Mouse (Mus musculus): ENCODE measurements around the gene Myo10. TPM values are rescaled to one million over a fixed set of nuclear protein-coding genes. Genes with fewer than 3 reads are reported as not detected.

Myo10 gene
- total and polyA plus RNA-seq, 2 experiments: 15.7 to 21.5 TPM

DNA sequence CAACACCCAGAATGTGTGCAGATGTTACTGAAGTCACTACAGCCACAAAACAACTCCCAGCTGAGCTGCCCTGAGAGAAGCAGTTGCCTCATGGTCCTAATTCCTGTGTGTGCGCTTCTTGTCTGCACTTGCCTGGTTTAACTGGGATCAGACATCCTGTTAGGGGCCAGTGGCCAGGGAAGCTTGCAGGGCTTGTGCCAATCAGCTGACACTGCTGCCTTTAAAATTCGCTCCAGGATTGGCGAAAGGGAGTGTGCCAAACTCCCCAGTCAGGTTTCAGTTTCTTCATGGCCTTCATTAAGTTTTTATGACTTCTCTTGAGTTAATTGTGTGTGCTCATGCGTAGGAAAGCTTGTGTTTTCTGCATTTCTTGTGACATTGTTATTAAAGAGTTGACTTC is 3.1 kb downstream of the Myo10 start:
- Histone ChIP-seq H3K9ac (ENCODE audit: low read depth, low read length) (peak overlapping the region; percentile 65), H3K27ac (replicated peaks; ENCODE audit: insufficient read depth, low read depth, low read length) (peak overlapping the region; percentile 65), H3K4me1 (ENCODE audit: control insufficient read depth, insufficient read depth, low read length) (peaks cover 19% of the 10 kb centered on the region), H3K36me3 (ENCODE audit: control insufficient read depth, insufficient read depth, low read length) (no peaks in the 10 kb centered on the region), H3K27me3 (ENCODE audit: control insufficient read depth, insufficient read depth, low read length) (no peaks in the 10 kb centered on the region), H3K79me2 (ENCODE audit: control insufficient read depth, insufficient read depth, low read length) (peaks cover 41% of the 10 kb centered on the region), H3K4me3 (ENCODE audit: insufficient read depth, low read depth, low read length) (no peak overlapping the region)
- TF ChIP-seq POLR2A (IDR thresholded peaks at IDR 0.05; ENCODE audit: extremely low read depth, insufficient read depth, low read length) (no peak), CTCF (IDR thresholded peaks at IDR 0.05; ENCODE audit: low read depth, low read length) (no peak)
- 21% methylated on average over 4 of the region's 4 CpGs for WGBS
- peak; percentile 72 for DNase-seq (ENCODE audit: extremely low read depth, low read depth, low spot score)

DNA sequence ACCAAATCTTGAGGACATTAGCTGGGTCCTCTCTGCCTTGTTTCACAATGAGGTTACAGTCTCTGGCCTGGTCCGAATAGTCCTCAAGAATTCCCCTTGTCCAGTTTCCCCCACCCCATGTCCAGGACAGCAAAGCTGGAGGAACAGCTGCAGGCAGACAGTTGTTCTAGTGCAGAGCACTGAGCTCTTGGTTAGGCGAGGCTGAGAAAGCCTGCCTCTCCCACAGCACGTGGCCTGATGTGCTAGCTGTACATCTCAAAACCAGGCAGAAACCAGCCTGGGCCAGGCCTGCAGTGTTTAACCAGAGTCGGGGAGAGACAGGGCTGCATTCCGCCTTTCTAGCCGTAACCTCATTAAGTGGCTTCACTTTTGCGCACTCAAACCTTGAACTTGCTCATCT is 4.7 kb downstream of the Myo10 start:
- no peak overlapping the region for H3K9ac ChIP-seq (ENCODE audit: low read depth, low read length)
- no peak overlapping the region for H3K27ac ChIP-seq (replicated peaks; ENCODE audit: insufficient read depth, low read depth, low read length)
- H3K4me3 ChIP-seq (ENCODE audit: insufficient read depth, low read depth, low read length): no peak overlapping the region
- peaks cover 54% of the 10 kb centered on the region for H3K79me2 ChIP-seq (ENCODE audit: control insufficient read depth, insufficient read depth, low read length)
- DNase-seq (ENCODE audit: extremely low read depth, low read depth, low spot score): no peak
- TF ChIP-seq CTCF (IDR thresholded peaks at IDR 0.05; ENCODE audit: low read depth, low read length) (no peak), POLR2A (IDR thresholded peaks at IDR 0.05; ENCODE audit: extremely low read depth, insufficient read depth, low read length) (no peak)
- no peaks in the 10 kb centered on the region for H3K36me3 ChIP-seq (ENCODE audit: control insufficient read depth, insufficient read depth, low read length)
- H3K4me1 ChIP-seq (ENCODE audit: control insufficient read depth, insufficient read depth, low read length): peaks cover 24% of the 10 kb centered on the region
- 76% methylated on average over 7 of the region's 7 CpGs for WGBS
- no peaks in the 10 kb centered on the region for H3K27me3 ChIP-seq (ENCODE audit: control insufficient read depth, insufficient read depth, low read length)

- H3K27me3 ChIP-seq (ENCODE audit: control insufficient read depth, insufficient read depth, low read length): no peaks in the 10 kb centered on the region
- H3K36me3 ChIP-seq (ENCODE audit: control insufficient read depth, insufficient read depth, low read length): no peaks in the 10 kb centered on the region
- peaks cover 57% of the 10 kb centered on the region for H3K79me2 ChIP-seq (ENCODE audit: control insufficient read depth, insufficient read depth, low read length)
- H3K4me3 ChIP-seq (ENCODE audit: insufficient read depth, low read depth, low read length): no peak overlapping the region
- 36% methylated on average over 2 of the region's 2 CpGs for WGBS
- DNase-seq (ENCODE audit: extremely low read depth, low read depth, low spot score): peak; percentile 70
- H3K4me1 ChIP-seq (ENCODE audit: control insufficient read depth, insufficient read depth, low read length): peaks cover 32% of the 10 kb centered on the region
- TF ChIP-seq POLR2A (IDR thresholded peaks at IDR 0.05; ENCODE audit: extremely low read depth, insufficient read depth, low read length) (no peak), CTCF (IDR thresholded peaks at IDR 0.05; ENCODE audit: low read depth, low read length) (no peak)
- H3K27ac ChIP-seq (replicated peaks; ENCODE audit: insufficient read depth, low read depth, low read length): no peak overlapping the region
- no peak overlapping the region for H3K9ac ChIP-seq (ENCODE audit: low read depth, low read length)
Measured at GRCm38 (mm10) chr15:25628251-25628650, 5.9 kb downstream of the Myo10 start.

DNA sequence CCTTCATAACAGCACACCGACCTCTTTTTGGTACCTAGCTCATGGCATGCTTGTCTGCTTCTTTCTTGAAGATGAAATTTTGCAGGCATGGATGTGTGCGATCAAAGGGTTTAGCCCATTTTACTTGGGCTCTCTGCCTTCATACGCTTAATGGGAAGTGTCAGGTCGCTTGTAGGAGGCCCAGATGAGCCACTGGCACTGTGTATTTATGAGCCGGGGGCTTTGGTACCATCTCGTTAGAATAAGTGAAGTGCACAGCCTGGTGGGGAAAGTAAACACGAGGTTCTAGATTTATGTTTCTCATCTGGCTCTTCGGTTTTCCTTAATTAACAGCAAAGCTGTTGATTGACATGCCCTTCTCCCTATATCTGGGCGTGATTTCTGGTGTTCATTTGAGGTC is 8.4 kb downstream of the Myo10 start:
- H3K9ac ChIP-seq (ENCODE audit: low read depth, low read length): no peak overlapping the region
- H3K27ac ChIP-seq (replicated peaks; ENCODE audit: insufficient read depth, low read depth, low read length): no peak overlapping the region
- DNase-seq (ENCODE audit: extremely low read depth, low read depth, low spot score): no peak
- H3K4me1 ChIP-seq (ENCODE audit: control insufficient read depth, insufficient read depth, low read length): peaks cover 35% of the 10 kb centered on the region
- H3K79me2 ChIP-seq (ENCODE audit: control insufficient read depth, insufficient read depth, low read length): peaks cover 62% of the 10 kb centered on the region
- H3K4me3 ChIP-seq (ENCODE audit: insufficient read depth, low read depth, low read length): no peak overlapping the region
- WGBS: 90% methylated on average over 9 of the region's 9 CpGs
- TF ChIP-seq POLR2A (IDR thresholded peaks at IDR 0.05; ENCODE audit: extremely low read depth, insufficient read depth, low read length): no peak
- no peak for TF ChIP-seq CTCF (IDR thresholded peaks at IDR 0.05; ENCODE audit: low read depth, low read length)
- no peaks in the 10 kb centered on the region for H3K36me3 ChIP-seq (ENCODE audit: control insufficient read depth, insufficient read depth, low read length)
- H3K27me3 ChIP-seq (ENCODE audit: control insufficient read depth, insufficient read depth, low read length): no peaks in the 10 kb centered on the region

GRCm38 (mm10) chr15:25631332-25631731 is 9.0 kb downstream of the Myo10 start:
- no peaks in the 10 kb centered on the region for H3K36me3 ChIP-seq (ENCODE audit: control insufficient read depth, insufficient read depth, low read length)
- TF ChIP-seq POLR2A (IDR thresholded peaks at IDR 0.05; ENCODE audit: extremely low read depth, insufficient read depth, low read length): no peak
- TF ChIP-seq CTCF (IDR thresholded peaks at IDR 0.05; ENCODE audit: low read depth, low read length): no peak
- H3K9ac ChIP-seq (ENCODE audit: low read depth, low read length): no peak overlapping the region
- no peak overlapping the region for H3K27ac ChIP-seq (replicated peaks; ENCODE audit: insufficient read depth, low read depth, low read length)
- WGBS: 55% methylated on average over 6 of the region's 6 CpGs
- H3K79me2 ChIP-seq (ENCODE audit: control insufficient read depth, insufficient read depth, low read length): peaks cover 57% of the 10 kb centered on the region
- no peak overlapping the region for H3K4me3 ChIP-seq (ENCODE audit: insufficient read depth, low read depth, low read length)
- no peaks in the 10 kb centered on the region for H3K27me3 ChIP-seq (ENCODE audit: control insufficient read depth, insufficient read depth, low read length)
- H3K4me1 ChIP-seq (ENCODE audit: control insufficient read depth, insufficient read depth, low read length): peaks cover 35% of the 10 kb centered on the region
- DNase-seq (ENCODE audit: extremely low read depth, low read depth, low spot score): peak; percentile 42

GRCm38 (mm10) chr15:25632902-25633301 is 10.6 kb downstream of the Myo10 start:
- H3K27ac ChIP-seq (replicated peaks; ENCODE audit: insufficient read depth, low read depth, low read length): peak overlapping the region; percentile 68
- H3K79me2 ChIP-seq (ENCODE audit: control insufficient read depth, insufficient read depth, low read length): peaks cover 52% of the 10 kb centered on the region
- H3K4me1 ChIP-seq (ENCODE audit: control insufficient read depth, insufficient read depth, low read length): peaks cover 36% of the 10 kb centered on the region
- DNase-seq (ENCODE audit: extremely low read depth, low read depth, low spot score): peak; percentile 94
- no peaks in the 10 kb centered on the region for H3K27me3 ChIP-seq (ENCODE audit: control insufficient read depth, insufficient read depth, low read length)
- 13% methylated on average over 11 of the region's 11 CpGs for WGBS
- H3K36me3 ChIP-seq (ENCODE audit: control insufficient read depth, insufficient read depth, low read length): no peaks in the 10 kb centered on the region
- 0 out of 2 replicates have a peak, but pooled peaks have one; percentile 12 for TF ChIP-seq CTCF (IDR thresholded peaks at IDR 0.05; ENCODE audit: low read depth, low read length)
- TF ChIP-seq POLR2A (IDR thresholded peaks at IDR 0.05; ENCODE audit: extremely low read depth, insufficient read depth, low read length): no peak
- no peak overlapping the region for H3K4me3 ChIP-seq (ENCODE audit: insufficient read depth, low read depth, low read length)
- H3K9ac ChIP-seq (ENCODE audit: low read depth, low read length): peak overlapping the region; percentile 13

Measured in liver, adult 2 months (tissue).